Mouse (Mus musculus) neural tube, embryonic 13.5 days (tissue): ENCODE data around the gene AF067061. TPM values are rescaled to one million over a fixed set of nuclear protein-coding genes. Genes with fewer than 3 reads are reported as not detected.
"Not testable (repeated sequence)": the region's sequence is repeated elsewhere in the genome, so short reads cannot be mapped to it uniquely, and the experiment has no call there.

Experiments
- ATAC-seq: fragments of 200-750 bp; cut with Nextera tagmentation; 2 replicates; pipeline ENCODE4 v1.8.0; 2017; ENCODE audit warnings: low read depth, mild to moderate bottlenecking, moderate TSS enrichment, moderate library complexity
- H3K27ac ChIP-seq: fragments of 300-500 bp; sonication (generic); replicated peaks from 2 replicates; pipeline ENCODE4 v1.5.1; 2015; ENCODE audit warnings: moderate library complexity, mild to moderate bottlenecking, inconsistent platforms
- H3K27me3 ChIP-seq: fragments of 300-500 bp; sonication (generic); 2 replicates; pipeline ENCODE4 v1.6.1; 2015; ENCODE audit warnings: mild to moderate bottlenecking, inconsistent platforms
- H3K36me3 ChIP-seq: fragments of 300-500 bp; sonication (generic); 2 replicates; pipeline ENCODE4 v1.6.1; 2015; ENCODE audit warnings: mild to moderate bottlenecking, inconsistent platforms
- H3K4me1 ChIP-seq: fragments of 300-500 bp; sonication (generic); replicated peaks from 2 replicates; pipeline ENCODE4 v1.6.1; 2015; ENCODE audit warnings: inconsistent platforms
- H3K4me2 ChIP-seq: fragments of 300-500 bp; sonication (generic); 2 replicates; pipeline ENCODE4 v1.6.1; 2015; ENCODE audit warnings: inconsistent platforms, mild to moderate bottlenecking, moderate library complexity
- H3K4me3 ChIP-seq: fragments of 300-500 bp; sonication (generic); 2 replicates; pipeline ENCODE4 v1.5.1; 2015; ENCODE audit warnings: mild to moderate bottlenecking, inconsistent platforms
- H3K9ac ChIP-seq: fragments of 300-500 bp; sonication (generic); 2 replicates; pipeline ENCODE4 v1.6.1; 2015; ENCODE audit warnings: moderate library complexity, mild to moderate bottlenecking, inconsistent platforms
- H3K9me3 ChIP-seq: fragments of 300-500 bp; sonication (generic); 2 replicates; pipeline ENCODE4 v1.6.1; 2016; ENCODE audit warnings: inconsistent platforms
- WGBS: fragments of 180-500 bp; shearing (Covaris S2); methylation state at CpG from one replicate; pipeline ENCODE4 v1.1.7; 2015; 5-methylcytosine and 5-hydroxymethylcytosine counted together
- polyA plus RNA-seq: library from polyadenylated mRNA; unstranded; fragments of >200 nt; fragmentation: Nextera tagmentation; extraction: Ambion mirVana; gene quantifications from 2 replicates; pipeline ENCODE4 v1.2.1, GENCODE M21; 2015

The AF067061 gene
- not detected in 2 replicates for polyA plus RNA-seq

DNA sequence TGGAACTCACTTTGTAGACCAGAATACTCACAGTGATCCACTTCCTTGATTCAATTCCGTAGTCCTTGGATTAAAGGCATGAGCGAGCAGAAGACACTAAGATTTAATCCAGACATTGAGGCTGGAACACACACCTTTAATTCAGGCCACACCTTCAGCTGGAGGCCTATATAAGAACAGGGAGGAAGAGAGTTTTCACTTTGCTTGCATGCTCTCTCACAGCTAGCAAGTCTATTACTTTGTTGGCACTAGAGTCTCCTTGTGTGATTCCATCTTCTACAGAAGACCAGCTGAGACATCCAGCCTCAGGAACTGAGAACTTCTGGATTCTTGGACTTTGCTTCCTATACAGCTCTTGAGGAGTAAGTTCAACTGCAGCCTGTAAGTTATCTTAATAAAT, at the start of gene AF067061:
Gene AF067061, plus strand, starts transcription at position 245 of the 400 bp plus-strand sequence.
- not testable (repeated sequence) for H3K27me3 ChIP-seq

DNA sequence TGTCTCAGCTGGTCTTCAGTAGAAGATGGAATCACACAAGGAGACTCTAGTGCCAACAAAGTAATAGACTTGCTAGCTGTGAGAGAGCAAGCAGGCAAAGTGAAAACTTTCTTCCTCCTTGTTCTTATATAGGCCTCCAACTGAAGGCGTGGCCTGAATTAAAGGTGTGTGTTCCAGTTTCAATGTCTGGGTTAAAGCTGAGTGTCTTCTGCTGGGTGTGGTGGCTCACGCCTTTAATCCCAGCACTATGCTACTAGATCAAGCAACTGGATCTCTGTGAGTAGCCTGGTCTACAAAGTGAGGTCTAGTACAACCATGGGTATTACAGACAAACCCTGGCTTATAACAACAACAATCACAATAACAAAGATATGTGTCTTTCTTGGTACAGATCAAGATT, 47.1 kb upstream of the AF067061 start, which contains the start of gene Gm21762:
Gene Gm21762, minus strand, starts transcription at position 101 of the 400 bp plus-strand sequence.
- not testable (repeated sequence) for H3K36me3 ChIP-seq, H3K27me3 ChIP-seq, H3K4me1 ChIP-seq, ATAC-seq, H3K27ac ChIP-seq, H3K4me3 ChIP-seq, H3K9ac ChIP-seq, H3K4me2 ChIP-seq, H3K9me3 ChIP-seq
- WGBS, result no CpG with 5 or more reads among the region's 2 CpGs

More for the DNA sequence above, at the start of gene AF067061:
- H3K36me3 ChIP-seq, H3K4me3 ChIP-seq, ATAC-seq, H3K4me1 ChIP-seq, H3K9ac ChIP-seq, H3K27ac ChIP-seq, H3K9me3 ChIP-seq, H3K4me2 ChIP-seq: not testable (repeated sequence)
- 89% methylated on average over 2 of the region's 2 CpGs for WGBS

DNA sequence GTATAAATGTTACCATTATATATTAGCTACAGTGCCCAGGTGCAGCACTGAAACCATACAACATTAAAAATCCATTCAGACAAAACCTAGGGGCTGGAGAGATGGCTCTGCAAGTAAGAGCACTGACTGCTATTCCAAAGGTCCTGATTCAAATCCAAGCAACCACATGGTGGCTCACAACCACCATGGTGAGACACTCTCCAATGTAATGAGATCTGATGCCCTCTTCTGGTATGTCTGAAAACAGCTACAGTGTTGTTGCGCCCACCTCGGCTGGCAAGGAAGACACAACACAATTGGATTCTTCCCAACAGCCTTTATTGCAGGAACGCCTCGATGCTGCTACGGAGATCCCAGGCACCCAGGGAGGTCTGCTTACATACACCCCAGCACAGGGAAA, 42.0 kb upstream of the AF067061 start:
- ATAC-seq, result not testable (repeated sequence)

DNA sequence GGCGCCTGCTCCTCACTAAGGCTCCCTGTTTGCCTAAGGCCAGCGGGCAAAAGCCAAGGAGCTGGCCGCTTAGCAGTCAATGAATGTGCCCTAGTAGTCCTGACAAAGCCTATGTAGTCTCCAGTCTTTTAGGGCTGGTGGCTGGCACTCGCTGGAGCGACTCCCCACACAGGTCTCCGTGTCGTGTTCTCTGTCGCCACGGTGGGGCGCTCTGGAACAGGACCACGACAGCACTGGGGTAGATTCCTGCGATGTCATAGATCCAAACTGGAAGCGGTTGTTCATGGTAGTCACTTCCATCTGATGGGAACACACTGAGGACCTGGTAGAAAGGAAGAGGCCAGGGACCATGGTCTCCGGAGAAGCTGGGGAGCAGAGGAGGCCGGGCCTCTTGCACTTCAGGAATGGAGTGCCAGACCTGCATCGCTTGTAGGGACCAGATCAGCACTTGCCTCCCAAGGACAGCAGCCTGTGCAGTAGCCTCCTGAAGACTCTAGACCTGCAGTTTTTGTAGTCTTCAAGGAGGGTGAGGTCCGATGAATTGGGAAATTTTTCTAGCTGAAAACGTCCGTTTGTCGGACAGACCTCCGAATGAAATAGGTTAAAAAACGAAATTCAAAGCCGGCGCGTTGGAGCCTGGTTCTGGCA, 39.8 kb upstream of the AF067061 start:
- not testable (repeated sequence) for H3K9ac ChIP-seq, ATAC-seq, H3K4me2 ChIP-seq, H3K4me3 ChIP-seq, H3K27me3 ChIP-seq, H3K36me3 ChIP-seq, H3K27ac ChIP-seq, H3K9me3 ChIP-seq, H3K4me1 ChIP-seq
- 93% methylated on average over 16 of the region's 25 CpGs for WGBS

More for the DNA sequence above, 42.0 kb upstream of the AF067061 start:
- not testable (repeated sequence) for H3K27me3 ChIP-seq, H3K27ac ChIP-seq, H3K4me3 ChIP-seq, H3K9ac ChIP-seq, H3K36me3 ChIP-seq, H3K9me3 ChIP-seq, H3K4me2 ChIP-seq, H3K4me1 ChIP-seq
- WGBS, result 88% methylated on average over 5 of the region's 5 CpGs

DNA sequence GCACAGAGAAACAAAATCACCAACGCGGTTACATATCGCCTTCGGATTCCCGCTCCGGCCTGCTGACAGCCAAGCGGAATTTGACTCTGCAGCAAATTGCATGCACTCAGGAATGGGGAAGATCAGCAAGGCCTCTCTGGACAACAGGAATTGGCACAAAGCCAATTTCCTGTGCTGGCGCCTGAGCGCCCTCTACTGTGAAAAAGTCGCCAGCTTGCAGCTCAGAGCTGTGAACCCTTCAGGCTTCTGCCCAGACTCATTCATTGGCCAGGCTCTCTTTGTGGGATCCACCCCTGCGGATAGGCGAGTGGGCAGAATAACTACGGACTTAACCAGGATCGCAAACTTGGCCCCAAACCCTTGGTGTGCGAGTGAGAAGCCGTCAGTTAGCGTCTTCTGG, 31.1 kb upstream of the AF067061 start:
- H3K9me3 ChIP-seq, H3K9ac ChIP-seq, H3K4me3 ChIP-seq, H3K27ac ChIP-seq, H3K36me3 ChIP-seq, H3K27me3 ChIP-seq, H3K4me2 ChIP-seq, H3K4me1 ChIP-seq, ATAC-seq: not testable (repeated sequence)
- WGBS, result 93% methylated on average over 17 of the region's 17 CpGs

DNA sequence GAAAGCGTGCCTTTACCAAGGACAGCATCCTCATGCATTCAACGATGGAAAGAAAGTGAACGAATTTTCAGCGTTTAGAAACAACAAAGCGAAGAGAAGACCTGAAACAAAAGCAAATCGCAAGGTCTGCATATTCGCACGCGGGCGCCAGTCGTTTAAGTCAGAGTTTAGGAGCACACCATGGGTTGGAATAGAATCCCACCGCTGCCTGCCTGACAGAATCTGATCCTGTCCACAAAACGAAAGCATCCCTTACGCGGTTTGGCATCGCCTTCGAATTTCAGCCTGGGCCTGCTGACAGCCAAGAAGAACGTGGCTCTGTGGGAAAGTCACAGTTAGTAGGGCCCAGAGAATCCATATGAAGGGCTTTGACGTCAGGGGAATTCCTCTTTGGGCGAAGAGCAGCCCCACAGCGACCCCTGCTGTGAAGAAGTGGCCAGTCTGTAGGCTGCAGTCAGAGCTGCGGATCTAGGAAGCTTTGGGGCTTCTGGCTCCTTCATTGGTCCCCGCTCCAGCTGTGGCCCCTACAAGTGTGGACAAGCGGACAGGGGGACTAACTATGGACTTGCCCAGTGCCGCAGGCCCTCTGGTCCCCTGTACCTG, 30.4 kb upstream of the AF067061 start:
- not testable (repeated sequence) for H3K9me3 ChIP-seq, H3K9ac ChIP-seq, H3K4me3 ChIP-seq, H3K4me1 ChIP-seq, H3K27me3 ChIP-seq, ATAC-seq, H3K27ac ChIP-seq, H3K4me2 ChIP-seq, H3K36me3 ChIP-seq
- 80% methylated on average over 13 of the region's 25 CpGs for whole genome bisulfite sequencing

DNA sequence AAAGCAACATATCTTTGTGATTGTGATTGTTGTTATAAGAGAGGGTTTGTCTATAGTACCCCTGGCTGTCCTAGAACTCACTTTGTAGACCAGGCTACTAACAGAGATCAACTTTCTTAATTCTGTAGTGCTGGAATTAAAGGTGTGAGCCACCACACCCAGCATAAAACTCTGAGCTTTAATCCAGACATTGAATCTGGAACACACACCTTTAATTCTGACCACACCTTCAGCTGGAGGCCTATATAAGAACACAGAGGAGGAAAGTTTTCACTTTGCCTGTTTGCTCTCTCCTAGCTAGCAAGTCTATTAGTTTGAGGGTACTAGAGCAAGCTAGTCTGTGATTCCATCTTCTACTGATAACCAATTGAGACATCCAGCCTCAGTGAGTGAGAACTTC, 24.1 kb upstream of the AF067061 start, which contains the start of gene Gm21731:
Gene Gm21731, plus strand, starts transcription at position 301 of the 400 bp plus-strand sequence.
- H3K9ac ChIP-seq, H3K36me3 ChIP-seq, H3K4me3 ChIP-seq, H3K27me3 ChIP-seq, H3K27ac ChIP-seq, ATAC-seq, H3K4me1 ChIP-seq, H3K4me2 ChIP-seq, H3K9me3 ChIP-seq: not testable (repeated sequence)

DNA sequence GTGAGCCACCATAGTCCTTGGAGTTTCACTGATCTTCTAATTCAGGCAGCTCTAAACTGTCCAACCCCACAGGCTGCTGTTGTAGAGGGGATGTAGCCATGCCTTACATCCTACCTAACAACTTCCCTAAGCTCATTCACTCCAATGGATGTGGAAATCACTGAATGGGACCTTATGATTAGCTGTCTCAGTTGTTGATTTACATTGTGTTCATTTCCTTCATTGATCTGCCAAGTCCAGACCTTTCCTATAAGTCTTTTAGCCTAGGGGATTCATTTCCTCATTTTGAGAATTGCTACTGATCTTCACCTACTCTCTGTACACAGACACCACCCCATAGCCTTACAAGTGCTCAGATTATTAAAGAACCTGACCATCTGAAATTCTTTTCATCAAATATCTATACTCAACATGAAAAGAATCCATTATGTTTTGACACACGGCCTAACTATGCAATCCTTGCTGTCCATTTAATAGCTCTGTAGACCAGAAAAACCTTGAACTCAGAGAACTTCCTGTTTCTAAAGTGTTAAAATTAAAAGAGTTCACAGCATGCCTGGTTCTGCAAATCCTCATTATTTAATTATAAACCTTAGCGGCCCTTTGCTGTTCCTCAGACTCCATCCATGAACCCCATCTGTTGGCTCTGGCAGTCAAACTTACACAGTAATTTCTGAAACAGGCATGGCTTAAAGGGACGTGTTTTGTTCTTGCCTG, 11.5 kb upstream of the AF067061 start:
- H3K27ac ChIP-seq, H3K4me3 ChIP-seq, H3K4me1 ChIP-seq, H3K36me3 ChIP-seq, H3K9me3 ChIP-seq, H3K9ac ChIP-seq, H3K4me2 ChIP-seq, ATAC-seq, H3K27me3 ChIP-seq: not testable (repeated sequence)
- 91% methylated on average over 2 of the region's 3 CpGs for WGBS

DNA sequence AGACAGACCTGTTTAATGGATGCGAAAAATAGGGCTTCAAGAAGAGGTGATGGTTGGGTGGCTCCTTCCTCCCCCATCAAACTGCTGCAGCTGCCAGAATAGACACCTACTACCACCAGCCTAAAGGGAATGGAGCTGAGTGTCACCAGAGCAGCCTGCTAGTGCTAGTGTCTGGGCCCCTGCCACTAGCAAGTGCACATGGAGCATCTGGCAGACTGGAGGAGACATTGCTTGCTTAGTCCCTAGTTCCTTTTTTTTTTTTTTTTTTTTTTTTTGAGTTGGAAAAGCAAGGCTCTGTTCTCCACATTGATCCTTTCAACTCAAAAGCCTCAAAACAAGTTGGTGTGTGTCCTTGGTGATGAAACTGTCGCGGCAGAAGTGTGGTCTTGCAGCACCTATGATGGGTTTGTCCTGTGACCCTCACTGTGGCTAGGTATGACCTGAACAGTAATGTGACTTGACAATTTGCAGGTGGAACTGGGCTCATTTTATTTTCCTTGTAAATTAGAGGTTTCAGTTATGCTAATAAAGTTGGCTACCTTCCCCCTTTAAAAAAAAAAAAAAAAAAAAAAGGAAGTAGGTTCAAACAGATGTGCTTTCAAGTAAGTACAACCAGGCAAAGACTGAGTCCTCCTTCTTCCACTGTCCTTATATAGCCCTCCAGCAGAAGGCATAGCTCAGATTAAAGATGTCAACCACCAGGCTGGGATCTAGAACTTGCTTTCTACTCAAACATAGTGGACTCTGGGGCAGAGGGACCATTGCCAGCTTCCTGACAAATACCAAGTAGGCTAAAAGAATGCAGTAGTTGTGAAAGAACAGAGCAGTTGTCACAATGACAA, 3.9 kb upstream of the AF067061 start:
- WGBS, result 90% methylated on average over 3 of the region's 3 CpGs
- not testable (repeated sequence) for H3K4me3 ChIP-seq, ATAC-seq, H3K27ac ChIP-seq, H3K36me3 ChIP-seq, H3K4me1 ChIP-seq, H3K9ac ChIP-seq, H3K27me3 ChIP-seq, H3K9me3 ChIP-seq, H3K4me2 ChIP-seq

DNA sequence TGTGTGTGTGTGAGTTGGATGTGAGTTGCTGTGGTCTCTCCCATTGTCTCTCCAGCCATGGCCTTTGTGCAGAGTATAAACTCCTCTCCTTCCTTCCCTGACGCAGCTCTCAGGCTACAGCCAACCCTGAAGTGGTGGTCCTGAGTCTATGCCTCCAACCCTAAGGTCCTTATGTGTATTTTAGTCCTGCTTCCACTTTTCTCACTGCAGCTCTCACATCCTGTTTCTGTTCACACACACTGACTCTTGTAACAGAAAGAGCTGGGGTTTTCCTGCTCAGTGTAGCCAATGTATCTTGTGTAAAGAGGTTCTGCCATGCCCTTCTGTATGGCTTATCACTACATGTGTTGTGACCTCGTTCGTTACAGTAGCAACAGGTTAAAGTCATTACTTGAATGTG, 3.2 kb upstream of the AF067061 start:
- H3K27ac ChIP-seq, H3K27me3 ChIP-seq, H3K9ac ChIP-seq, H3K4me3 ChIP-seq, H3K9me3 ChIP-seq, H3K4me1 ChIP-seq, ATAC-seq, H3K4me2 ChIP-seq, H3K36me3 ChIP-seq: not testable (repeated sequence)
- 78% methylated on average over 3 of the region's 3 CpGs for WGBS

DNA sequence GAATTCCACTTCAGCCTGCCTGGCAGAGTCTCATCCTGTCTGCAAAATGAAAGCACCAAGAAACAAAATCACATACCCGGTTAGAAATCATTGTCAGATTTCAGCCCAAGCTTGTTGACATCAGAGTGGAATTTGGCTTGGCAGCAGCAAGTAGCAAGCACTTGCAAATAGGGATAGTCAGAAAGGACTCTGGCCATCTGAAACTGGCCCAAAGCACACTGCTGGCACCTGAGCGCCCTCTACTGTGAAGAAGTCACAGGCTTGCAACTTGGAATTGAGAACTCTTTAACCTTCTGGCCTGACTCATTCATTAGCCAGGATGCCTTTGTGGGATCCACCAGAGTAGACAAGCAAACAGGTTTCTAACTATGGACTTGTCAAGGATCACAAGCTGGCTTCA, 14.9 kb downstream of the AF067061 start:
- not testable (repeated sequence) for H3K4me3 ChIP-seq, H3K27me3 ChIP-seq, H3K36me3 ChIP-seq, H3K9ac ChIP-seq, H3K9me3 ChIP-seq, H3K4me2 ChIP-seq, H3K27ac ChIP-seq, ATAC-seq, H3K4me1 ChIP-seq
- WGBS, result 45% methylated on average over 2 of the region's 2 CpGs

DNA sequence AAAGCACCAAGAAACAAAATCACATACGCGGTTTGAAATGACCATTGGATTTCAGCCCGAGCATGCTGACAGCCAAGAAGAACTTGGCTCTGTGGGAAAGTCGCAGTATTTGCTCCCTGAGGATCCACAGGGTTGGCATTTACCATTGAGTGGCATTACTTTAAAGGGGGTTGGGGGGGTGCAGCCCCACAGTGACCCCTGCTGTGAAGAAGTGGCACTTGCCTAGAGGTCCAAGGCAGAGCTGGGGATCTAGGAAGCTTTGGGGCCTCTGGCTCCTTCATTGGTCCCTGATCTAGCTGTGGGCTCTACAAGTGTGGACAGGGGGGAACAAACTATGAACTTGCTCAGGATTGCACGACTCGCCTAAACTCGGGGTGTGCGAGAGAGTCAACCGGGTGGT, 15.9 kb downstream of the AF067061 start:
- Histone ChIP-seq H3K4me2 (no peak overlapping the region), H3K9me3 (no peaks in the 10 kb centered on the region), H3K4me3 (no peak overlapping the region), H3K27ac (no peak overlapping the region), H3K36me3 (no peaks in the 10 kb centered on the region), H3K27me3 (no peaks in the 10 kb centered on the region), H3K9ac (no peak overlapping the region), H3K4me1 (no peaks in the 10 kb centered on the region)
- no peak for ATAC-seq
- 95% methylated on average over 9 of the region's 9 CpGs for WGBS
